Mouse (Mus musculus): ENCODE results near the gene Nr1h3. TPM values are rescaled to one million over a fixed set of nuclear protein-coding genes. Genes with fewer than 3 reads are reported as not detected.

Gene Nr1h3
- polyA plus RNA-seq, 1 experiment from 2014 or later: 22.7 TPM

- 12% methylated on average over 8 of the region's 8 CpGs for WGBS
- ATAC-seq: no peak
Measured at GRCm38 (mm10) chr2:91182016-91182404, 20.6 kb downstream of the Nr1h3 start.

GRCm38 (mm10) chr2:91180706-91181105 lies 21.9 kb downstream of the Nr1h3 start:
- H3K27ac ChIP-seq (ENCODE audit: low read depth, low read length): no peak overlapping the region
- ATAC-seq: no peak
- no peaks in the 10 kb centered on the region for H3K27me3 ChIP-seq (replicated peaks; ENCODE audit: control insufficient read depth, insufficient read depth, low read length)
- no peaks in the 10 kb centered on the region for H3K9me3 ChIP-seq (ENCODE audit: control insufficient read depth)
- no peak overlapping the region for H3K9ac ChIP-seq (ENCODE audit: low read depth, low read length)
- H3K36me3 ChIP-seq (ENCODE audit: control insufficient read depth, insufficient read depth): peaks cover 11% of the 10 kb centered on the region
- no peak overlapping the region for H3K4me2 ChIP-seq (replicated peaks; ENCODE audit: low read depth)
- no peak for TF ChIP-seq CTCF (IDR thresholded peaks at IDR 0.05; ENCODE audit: low read depth)
- 78% methylated on average over 5 of the region's 5 CpGs for WGBS
- H3K4me1 ChIP-seq (replicated peaks; ENCODE audit: control insufficient read depth, insufficient read depth, low read length): no peaks in the 10 kb centered on the region; the same call in 1 of the 2 replicates
- H3K4me3 ChIP-seq (ENCODE audit: low read depth, low read length): no peak overlapping the region

More at GRCm38 (mm10) chr2:91182016-91182404, 20.6 kb downstream of the Nr1h3 start:
- Histone ChIP-seq H3K27me3 (replicated peaks; ENCODE audit: control insufficient read depth, insufficient read depth, low read length) (no peaks in the 10 kb centered on the region), H3K4me3 (ENCODE audit: low read depth, low read length) (peak overlapping the region; percentile 93), H3K9ac (ENCODE audit: low read depth, low read length) (peak overlapping the region; percentile 73; the same call in 1 of the 2 replicates), H3K4me1 (replicated peaks; ENCODE audit: control insufficient read depth, insufficient read depth, low read length) (no peaks in the 10 kb centered on the region; the same call in 1 of the 2 replicates), H3K4me2 (replicated peaks; ENCODE audit: low read depth) (peak overlapping the region; percentile 98), H3K27ac (ENCODE audit: low read depth, low read length) (no peak overlapping the region), H3K36me3 (ENCODE audit: control insufficient read depth, insufficient read depth) (no peaks in the 10 kb centered on the region; the same call in 1 of the 2 replicates), H3K9me3 (ENCODE audit: control insufficient read depth) (no peaks in the 10 kb centered on the region)
- no peak for TF ChIP-seq CTCF (IDR thresholded peaks at IDR 0.05; ENCODE audit: low read depth)

GRCm38 (mm10) chr2:91179825-91180224 lies 22.8 kb downstream of the Nr1h3 start:
- H3K36me3 ChIP-seq (ENCODE audit: control insufficient read depth, insufficient read depth): peaks cover 16% of the 10 kb centered on the region
- H3K4me3 ChIP-seq (ENCODE audit: low read depth, low read length): no peak overlapping the region
- no peak for ATAC-seq
- no peaks in the 10 kb centered on the region for H3K9me3 ChIP-seq (ENCODE audit: control insufficient read depth)
- H3K9ac ChIP-seq (ENCODE audit: low read depth, low read length): no peak overlapping the region
- H3K27me3 ChIP-seq (replicated peaks; ENCODE audit: control insufficient read depth, insufficient read depth, low read length): no peaks in the 10 kb centered on the region
- no peak overlapping the region for H3K4me2 ChIP-seq (replicated peaks; ENCODE audit: low read depth)
- no peak overlapping the region for H3K27ac ChIP-seq (ENCODE audit: low read depth, low read length)
- 46% methylated on average over 4 of the region's 4 CpGs for WGBS
- H3K4me1 ChIP-seq (replicated peaks; ENCODE audit: control insufficient read depth, insufficient read depth, low read length): no peaks in the 10 kb centered on the region; the same call in 1 of the 2 replicates
- no peak for TF ChIP-seq CTCF (IDR thresholded peaks at IDR 0.05; ENCODE audit: low read depth)

- Histone ChIP-seq H3K36me3 (ENCODE audit: control insufficient read depth, insufficient read depth) (peaks cover 44% of the 10 kb centered on the region), H3K27me3 (replicated peaks; ENCODE audit: control insufficient read depth, insufficient read depth, low read length) (no peaks in the 10 kb centered on the region), H3K9ac (ENCODE audit: low read depth, low read length) (no peak overlapping the region), H3K27ac (ENCODE audit: low read depth, low read length) (no peak overlapping the region), H3K4me1 (replicated peaks; ENCODE audit: control insufficient read depth, insufficient read depth, low read length) (no peaks in the 10 kb centered on the region), H3K4me2 (replicated peaks; ENCODE audit: low read depth) (no peak overlapping the region), H3K9me3 (ENCODE audit: control insufficient read depth) (no peaks in the 10 kb centered on the region), H3K4me3 (ENCODE audit: low read depth, low read length) (no peak overlapping the region)
- no peak for ATAC-seq
- no peak for TF ChIP-seq CTCF (IDR thresholded peaks at IDR 0.05; ENCODE audit: low read depth)
- WGBS: 58% methylated on average over 6 of the region's 6 CpGs
Measured at GRCm38 (mm10) chr2:91176234-91176633, 26.4 kb downstream of the Nr1h3 start.

- H3K9me3 ChIP-seq (ENCODE audit: control insufficient read depth): no peaks in the 10 kb centered on the region
- WGBS: 92% methylated on average over 4 of the region's 4 CpGs
- no peak overlapping the region for H3K4me2 ChIP-seq (replicated peaks; ENCODE audit: low read depth)
- peaks cover 44% of the 10 kb centered on the region for H3K36me3 ChIP-seq (ENCODE audit: control insufficient read depth, insufficient read depth)
- H3K4me1 ChIP-seq (replicated peaks; ENCODE audit: control insufficient read depth, insufficient read depth, low read length): no peaks in the 10 kb centered on the region
- ATAC-seq: no peak
- no peak overlapping the region for H3K27ac ChIP-seq (ENCODE audit: low read depth, low read length)
- H3K9ac ChIP-seq (ENCODE audit: low read depth, low read length): no peak overlapping the region
- H3K27me3 ChIP-seq (replicated peaks; ENCODE audit: control insufficient read depth, insufficient read depth, low read length): no peaks in the 10 kb centered on the region
- H3K4me3 ChIP-seq (ENCODE audit: low read depth, low read length): no peak overlapping the region
- TF ChIP-seq CTCF (IDR thresholded peaks at IDR 0.05; ENCODE audit: low read depth): no peak
Measured at GRCm38 (mm10) chr2:91175490-91175889, 27.1 kb downstream of the Nr1h3 start.

GRCm38 (mm10) chr2:91169587-91170322 lies 32.9 kb downstream of the Nr1h3 start:
- Histone ChIP-seq H3K4me3 (ENCODE audit: low read depth, low read length) (no peak overlapping the region), H3K27ac (ENCODE audit: low read depth, low read length) (no peak overlapping the region), H3K36me3 (ENCODE audit: control insufficient read depth, insufficient read depth) (peaks cover 59% of the 10 kb centered on the region), H3K27me3 (replicated peaks; ENCODE audit: control insufficient read depth, insufficient read depth, low read length) (no peaks in the 10 kb centered on the region), H3K9ac (ENCODE audit: low read depth, low read length) (no peak overlapping the region), H3K9me3 (ENCODE audit: control insufficient read depth) (no peaks in the 10 kb centered on the region), H3K4me1 (replicated peaks; ENCODE audit: control insufficient read depth, insufficient read depth, low read length) (no peaks in the 10 kb centered on the region), H3K4me2 (replicated peaks; ENCODE audit: low read depth) (no peak overlapping the region)
- no peak for TF ChIP-seq CTCF (IDR thresholded peaks at IDR 0.05; ENCODE audit: low read depth)
- ATAC-seq: no peak
- WGBS: 88% methylated on average over 25 of the region's 25 CpGs

All from intestine, postnatal 0 days (tissue).